Comparison of ENCODE assay signal across 22 mouse cellular contexts in the genomic region with DNA sequence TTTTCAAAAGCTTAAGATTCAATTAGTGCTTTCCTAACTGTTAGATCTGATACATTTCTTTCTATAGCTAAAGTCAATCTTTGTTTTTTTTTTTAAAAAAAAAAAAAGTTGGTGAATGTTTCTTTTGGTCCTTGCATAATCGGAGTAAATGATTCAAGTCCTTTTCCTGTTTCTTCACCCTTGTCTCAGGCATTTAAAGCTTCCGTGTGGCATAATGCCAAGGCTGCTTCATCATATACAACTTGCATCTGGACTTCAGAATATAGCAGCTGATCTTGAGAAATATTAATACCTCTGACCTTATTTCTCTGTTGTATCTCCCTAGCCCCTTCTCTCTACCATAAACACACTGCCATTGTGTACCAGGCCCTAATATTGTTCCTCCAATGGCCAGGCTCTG. TPM values are rescaled to one million over a fixed set of nuclear protein-coding genes. Genes with fewer than 3 reads are reported as not detected.
A peak's percentile ranks its signal among the peaks of the same experiment; 100 is the strongest.
DNase-seq lines count a peak whose midpoint lies in the region; ATAC-seq and TF ChIP-seq lines count a peak whose summit lies in the region.
"Had no signal": no experiment of that assay in that cellular context is flagged by ENCODE, and none has a peak within 500 bp of the region (broad histone marks: within the 10 kb centered on the region; RNA-seq: fewer than 3 reads in every experiment).

No protein-coding gene starts in this region.

- no peak overlapping the region for H3K9ac ChIP-seq in intestine, postnatal 0 days (ENCODE audit: low read depth, low read length)
- H3K9ac ChIP-seq in intestine, embryonic 16.5 days (ENCODE audit: low read depth, low read length): no peak overlapping the region
- H3K9ac ChIP-seq: forebrain, embryonic 13.5 days; forebrain, postnatal 0 days; heart, embryonic 15.5 days; hindbrain, embryonic 13.5 days had no signal

- WGBS in intestine, postnatal 0 days: 32% methylated on average over 2 of the region's 2 CpGs
- WGBS in intestine, embryonic 16.5 days: 69% methylated on average over 2 of the region's 2 CpGs

- peak; percentile 93 for DNase-seq in 416B (ENCODE audit: low read depth)
- DNase-seq in gastrocnemius, postnatal 25 days: no peak
- no peak for DNase-seq in kidney, postnatal 25 days
- DNase-seq: adrenal gland, adult 2 months; adrenal gland, postnatal 25 days; cerebellum, adult 11-12 months; cerebellum, adult 9-10 months; forebrain, postnatal 0 days; gastrocnemius, postnatal 14 days; heart, adult 18-20 months; heart, postnatal 14 days had no signal

- H3K4me2 ChIP-seq in intestine, postnatal 0 days (replicated peaks; ENCODE audit: low read depth): no peak overlapping the region
- no peak overlapping the region for H3K4me2 ChIP-seq in intestine, embryonic 16.5 days (ENCODE audit: low read depth, low read length)
- H3K4me2 ChIP-seq: forebrain, embryonic 13.5 days; heart, embryonic 11.5 days; heart, embryonic 15.5 days; hindbrain, embryonic 13.5 days had no signal

- no peaks in the 10 kb centered on the region for H3K4me1 ChIP-seq in intestine, postnatal 0 days (replicated peaks; ENCODE audit: control insufficient read depth, insufficient read depth, low read length)
- H3K4me1 ChIP-seq in intestine, embryonic 16.5 days (ENCODE audit: control insufficient read depth, insufficient read depth, low read length): no peaks in the 10 kb centered on the region
- H3K4me1 ChIP-seq: embryonic facial prominence, embryonic 10.5 days; forebrain, embryonic 13.5 days; heart, embryonic 15.5 days; hindbrain, embryonic 13.5 days had no signal

- no peak overlapping the region for H3K27ac ChIP-seq in intestine, postnatal 0 days (ENCODE audit: low read depth, low read length)
- H3K27ac ChIP-seq in intestine, embryonic 16.5 days (ENCODE audit: low read length): no peak overlapping the region
- H3K27ac ChIP-seq: embryonic facial prominence, embryonic 10.5 days; forebrain, embryonic 13.5 days; heart, embryonic 15.5 days; hindbrain, embryonic 13.5 days; hindbrain, postnatal 0 days had no signal

- no peak for TF ChIP-seq CTCF in intestine, postnatal 0 days (IDR thresholded peaks at IDR 0.05; ENCODE audit: low read depth)

- H3K27me3 ChIP-seq in intestine, postnatal 0 days (replicated peaks; ENCODE audit: control insufficient read depth, insufficient read depth, low read length): no peaks in the 10 kb centered on the region
- H3K27me3 ChIP-seq in intestine, embryonic 16.5 days (replicated peaks; ENCODE audit: control insufficient read depth, insufficient read depth, low read length): no peaks in the 10 kb centered on the region
- H3K27me3 ChIP-seq: CH12.LX; forebrain, embryonic 13.5 days; heart, embryonic 15.5 days; hindbrain, embryonic 13.5 days had no signal

- peak; percentile 25; the same call in 1 of the 2 replicates for ATAC-seq in intestine, postnatal 0 days
- no peak for ATAC-seq in intestine, embryonic 16.5 days
- ATAC-seq in granulocyte monocyte progenitor cell, adult 5-6 weeks (replicated peaks; ENCODE audit: poor library complexity, severe bottlenecking): peak; percentile 93
- 0 out of 2 replicates have a peak, but pooled peaks have one; percentile 43 for ATAC-seq in monocyte, adult 5-6 weeks (replicated peaks; ENCODE audit: insufficient number of reproducible peaks, low FRiP score, low TSS enrichment, poor library complexity, severe bottlenecking)
- ATAC-seq: forebrain, embryonic 13.5 days; forebrain, postnatal 0 days; hindbrain, postnatal 0 days had no signal

- no peaks in the 10 kb centered on the region for H3K9me3 ChIP-seq in intestine, postnatal 0 days (ENCODE audit: control insufficient read depth)
- no peaks in the 10 kb centered on the region for H3K9me3 ChIP-seq in intestine, embryonic 16.5 days (ENCODE audit: control insufficient read depth, low read length)
- H3K9me3 ChIP-seq: forebrain, embryonic 13.5 days; heart, embryonic 15.5 days; hindbrain, embryonic 13.5 days had no signal

- H3K4me3 ChIP-seq in intestine, postnatal 0 days (ENCODE audit: low read depth, low read length): no peak overlapping the region
- no peak overlapping the region for H3K4me3 ChIP-seq in intestine, embryonic 16.5 days (ENCODE audit: low read length)
- H3K4me3 ChIP-seq: embryonic facial prominence, embryonic 10.5 days; forebrain, embryonic 13.5 days; heart, embryonic 15.5 days; hindbrain, embryonic 13.5 days had no signal

- no peaks in the 10 kb centered on the region for H3K36me3 ChIP-seq in intestine, postnatal 0 days (ENCODE audit: control insufficient read depth, insufficient read depth)
- no peaks in the 10 kb centered on the region for H3K36me3 ChIP-seq in intestine, embryonic 16.5 days (ENCODE audit: control insufficient read depth, insufficient read depth, low read length)
- H3K36me3 ChIP-seq: embryonic facial prominence, embryonic 10.5 days; heart, embryonic 15.5 days; hindbrain, embryonic 13.5 days had no signal

RNA-seq across cellular contexts. Expression of gene Dr1, which starts 18.3 kb away (rescaled TPM):
- 29.8 and 31.8 TPM in 2 replicates for polyA plus RNA-seq in intestine, postnatal 0 days (2015; fragmentation: Nextera tagmentation; extraction: Ambion mirVana)
- 38.6 and 39.3 TPM in 2 replicates for polyA plus RNA-seq in intestine, embryonic 16.5 days (2015; fragmentation: Nextera tagmentation; extraction: Ambion mirVana)
- total RNA-seq in granulocyte monocyte progenitor cell, adult 5-6 weeks (2014; fragmentation: Nextera tagmentation): 61.9 and 64.0 TPM in 2 replicates
- 62.9 and 71.9 TPM in 2 replicates for total RNA-seq in granulocyte monocyte progenitor cell, adult 5-6 weeks (2017)
- total RNA-seq in monocyte, adult 5-6 weeks (2017): 64.5 to 80.1 TPM (median 68.5 TPM) in 3 replicates
- total RNA-seq in gastrocnemius, postnatal 25 days (2021): 10 to 100 TPM; 14.7 to 15.6 TPM

RNA-seq across cellular contexts. Expression of gene Pigg, which starts 25.5 kb away (rescaled TPM):
- polyA plus RNA-seq in intestine, postnatal 0 days (2015; fragmentation: Nextera tagmentation; extraction: Ambion mirVana): 3.1 and 3.9 TPM in 2 replicates
- 7.9 and 8.3 TPM in 2 replicates for polyA plus RNA-seq in intestine, embryonic 16.5 days (2015; fragmentation: Nextera tagmentation; extraction: Ambion mirVana)
- total RNA-seq in granulocyte monocyte progenitor cell, adult 5-6 weeks (2014; fragmentation: Nextera tagmentation): 5.6 and 7.7 TPM in 2 replicates
- total RNA-seq in granulocyte monocyte progenitor cell, adult 5-6 weeks (2017): 5.5 and 6.1 TPM in 2 replicates
- total RNA-seq in monocyte, adult 5-6 weeks (2017): 3.9 to 6.4 TPM (median 5.5 TPM) in 3 replicates
- 1 to 10 TPM; 3.2 to 3.9 TPM for total RNA-seq in gastrocnemius, postnatal 25 days (2021)
